Mouse (Mus musculus): ENCODE measurements around the gene Galnt13. TPM values are rescaled to one million over a fixed set of nuclear protein-coding genes. Genes with fewer than 3 reads are reported as not detected.
A peak's percentile ranks its signal among the peaks of the same experiment; 100 is the strongest.

Galnt13 gene
- polyA plus RNA-seq, 1 experiment from 2014 or later = 2.8 TPM

DNA sequence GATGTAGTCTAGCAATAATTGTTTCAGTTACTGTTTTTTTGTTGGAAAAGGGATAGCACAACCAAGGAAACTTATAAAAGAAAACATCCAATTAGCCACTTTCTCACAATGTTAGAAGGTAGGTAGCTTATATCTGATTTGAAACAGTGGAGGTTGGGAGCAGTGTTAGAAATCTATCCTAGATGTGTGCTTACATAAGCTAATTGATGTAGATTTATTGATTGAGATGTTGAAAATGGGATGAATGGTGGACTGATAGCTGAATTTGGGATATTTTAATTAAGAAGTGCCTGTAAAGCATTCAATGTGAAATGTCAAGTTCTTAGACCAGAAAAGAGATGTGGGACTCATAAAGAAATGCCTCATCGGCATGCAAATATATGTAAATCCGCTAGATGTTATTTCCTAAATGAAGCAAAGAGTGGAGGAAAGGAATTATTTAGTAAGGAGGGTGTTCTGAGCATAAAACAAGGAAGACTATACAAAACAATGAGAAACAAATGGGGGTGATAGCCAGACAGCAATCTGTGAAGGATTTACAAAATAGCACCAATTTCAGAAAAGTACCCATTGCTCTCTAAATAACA lies 377.6 kb downstream of the Galnt13 start:
- Histone ChIP-seq H3K9me3 (ENCODE audit: control insufficient read depth, low read length) (no peaks in the 10 kb centered on the region), H3K4me3 (ENCODE audit: low read depth, low read length) (no peak overlapping the region), H3K27me3 (ENCODE audit: control insufficient read depth, insufficient read depth, low read length) (no peaks in the 10 kb centered on the region), H3K27ac (ENCODE audit: low read depth, low read length) (no peak overlapping the region), H3K4me1 (ENCODE audit: control insufficient read depth, insufficient read depth, low read length) (no peaks in the 10 kb centered on the region), H3K4me2 (ENCODE audit: low read depth) (no peak overlapping the region), H3K36me3 (ENCODE audit: control insufficient read depth, insufficient read depth, low read length) (no peaks in the 10 kb centered on the region), H3K9ac (ENCODE audit: low read length) (no peak overlapping the region)
- ATAC-seq (ENCODE audit: insufficient read depth, low FRiP score, low TSS enrichment) (no peak), DNase-seq (ENCODE audit: low spot score) (no peak)
- 74% methylated on average over 2 of the region's 2 CpGs for WGBS

DNA sequence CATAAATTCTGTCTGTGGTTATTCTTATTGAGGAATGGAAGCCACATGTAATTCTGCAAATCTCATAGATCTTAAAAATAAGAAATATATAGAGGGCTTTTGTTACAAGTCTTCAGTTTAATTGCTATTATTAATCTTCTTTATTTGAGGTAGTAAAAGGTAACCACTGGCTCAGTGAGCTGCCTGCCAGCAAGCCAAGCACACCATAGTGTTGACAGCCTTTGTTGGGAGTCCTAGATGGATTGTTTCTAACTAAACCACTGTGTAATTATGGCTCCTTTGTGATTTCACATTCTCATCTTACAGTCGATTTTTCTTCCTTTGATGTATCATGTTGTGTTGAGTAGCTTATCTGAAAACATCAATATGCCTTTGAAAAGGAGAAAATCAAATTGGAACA lies 405.1 kb downstream of the Galnt13 start:
- peak; percentile 36; the same call in 1 of the 2 replicates for ATAC-seq (ENCODE audit: insufficient read depth, low FRiP score, low TSS enrichment)
- H3K4me1 ChIP-seq (ENCODE audit: control insufficient read depth, insufficient read depth, low read length) = no peaks in the 10 kb centered on the region
- H3K4me3 ChIP-seq (ENCODE audit: low read depth, low read length) = no peak overlapping the region
- no peaks in the 10 kb centered on the region for H3K27me3 ChIP-seq (ENCODE audit: control insufficient read depth, insufficient read depth, low read length)
- no peak for DNase-seq (ENCODE audit: low spot score)
- WGBS = 38% methylated on average over 1 of the region's 1 CpGs
- no peaks in the 10 kb centered on the region for H3K36me3 ChIP-seq (ENCODE audit: control insufficient read depth, insufficient read depth, low read length)
- H3K9ac ChIP-seq (ENCODE audit: low read length) = no peak overlapping the region
- H3K4me2 ChIP-seq (ENCODE audit: low read depth) = no peak overlapping the region
- no peaks in the 10 kb centered on the region for H3K9me3 ChIP-seq (ENCODE audit: control insufficient read depth, low read length)
- H3K27ac ChIP-seq (ENCODE audit: low read depth, low read length) = no peak overlapping the region

DNA sequence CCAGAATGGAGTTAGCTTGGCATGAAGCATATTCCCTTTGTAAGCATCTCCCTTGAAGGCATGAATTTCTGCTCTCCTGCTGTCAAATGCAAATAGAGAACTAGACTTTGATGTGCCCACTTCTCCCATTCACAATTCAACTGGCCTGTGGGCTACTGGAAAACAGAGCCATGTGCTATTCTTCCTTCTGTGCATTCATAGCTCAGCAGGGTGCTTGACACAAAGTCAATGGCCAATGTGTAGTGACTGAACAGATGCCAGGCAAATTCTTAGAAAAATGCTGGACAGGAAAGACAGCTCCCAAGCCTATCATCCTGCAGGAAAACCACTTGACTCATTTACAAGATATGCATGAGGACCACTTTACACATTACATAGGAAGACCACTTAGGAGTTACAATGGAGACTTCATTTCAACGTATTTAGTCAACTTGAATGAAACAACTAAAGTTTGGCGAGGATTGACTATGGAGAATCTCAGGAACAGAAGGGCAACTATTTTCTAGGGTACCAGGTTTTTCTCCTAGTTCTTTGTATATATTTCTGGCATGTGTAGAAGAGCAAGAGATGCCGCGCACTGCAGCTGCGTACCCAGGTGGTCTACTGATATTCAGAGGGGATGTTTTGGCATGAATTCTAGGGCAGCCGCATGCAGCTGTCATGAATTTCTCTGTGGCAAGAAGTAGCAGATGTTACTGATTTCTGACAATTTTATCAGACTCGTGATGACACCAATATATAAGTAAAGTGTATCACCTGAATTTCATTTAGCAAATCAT lies 470.4 kb downstream of the Galnt13 start:
- no peak overlapping the region for H3K9ac ChIP-seq (ENCODE audit: low read length)
- WGBS = 83% methylated on average over 7 of the region's 7 CpGs
- no peaks in the 10 kb centered on the region for H3K4me1 ChIP-seq (ENCODE audit: control insufficient read depth, insufficient read depth, low read length)
- no peaks in the 10 kb centered on the region for H3K9me3 ChIP-seq (ENCODE audit: control insufficient read depth, low read length)
- DNase-seq (ENCODE audit: low spot score) (peak; percentile 8), ATAC-seq (ENCODE audit: insufficient read depth, low FRiP score, low TSS enrichment) (no peak)
- no peak overlapping the region for H3K4me2 ChIP-seq (ENCODE audit: low read depth)
- H3K27ac ChIP-seq (ENCODE audit: low read depth, low read length) = no peak overlapping the region
- H3K36me3 ChIP-seq (ENCODE audit: control insufficient read depth, insufficient read depth, low read length) = no peaks in the 10 kb centered on the region
- no peak overlapping the region for H3K4me3 ChIP-seq (ENCODE audit: low read depth, low read length)
- H3K27me3 ChIP-seq (ENCODE audit: control insufficient read depth, insufficient read depth, low read length) = no peaks in the 10 kb centered on the region

DNA sequence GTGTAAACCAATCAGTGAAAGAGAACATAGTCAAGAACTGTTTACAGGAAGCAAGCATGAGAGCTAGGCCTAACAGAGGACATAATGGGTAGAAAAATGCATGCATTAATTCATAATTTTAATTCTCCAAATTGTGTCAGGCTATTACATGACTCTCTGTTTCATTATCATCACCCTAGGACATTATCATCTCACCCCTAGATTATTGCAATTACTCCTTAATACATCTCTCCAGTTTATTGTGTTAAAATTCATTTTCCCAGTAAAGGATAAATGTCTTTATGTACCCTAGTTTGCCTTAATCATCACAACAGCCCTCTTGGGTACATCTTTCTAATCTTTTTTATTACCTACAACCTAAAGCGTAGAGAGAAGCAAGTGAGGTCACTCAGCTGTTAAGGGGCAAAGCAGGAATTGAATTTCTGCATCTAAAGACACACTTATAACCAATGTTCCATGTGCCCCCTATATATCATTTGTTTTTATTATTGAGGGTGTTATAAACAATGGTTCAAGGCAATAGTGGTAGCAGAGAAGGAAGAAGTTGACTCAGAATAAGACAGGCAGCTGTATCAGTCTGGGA lies 479.1 kb downstream of the Galnt13 start:
- Histone ChIP-seq H3K27ac (ENCODE audit: low read depth, low read length) (no peak overlapping the region), H3K4me1 (ENCODE audit: control insufficient read depth, insufficient read depth, low read length) (no peaks in the 10 kb centered on the region), H3K9ac (ENCODE audit: low read length) (no peak overlapping the region), H3K36me3 (ENCODE audit: control insufficient read depth, insufficient read depth, low read length) (no peaks in the 10 kb centered on the region), H3K4me2 (ENCODE audit: low read depth) (no peak overlapping the region), H3K27me3 (ENCODE audit: control insufficient read depth, insufficient read depth, low read length) (no peaks in the 10 kb centered on the region), H3K9me3 (ENCODE audit: control insufficient read depth, low read length) (no peaks in the 10 kb centered on the region), H3K4me3 (ENCODE audit: low read depth, low read length) (no peak overlapping the region)
- WGBS = 85% methylated on average over 1 of the region's 1 CpGs
- no peak for DNase-seq (ENCODE audit: low spot score)
- no peak for ATAC-seq (ENCODE audit: insufficient read depth, low FRiP score, low TSS enrichment)

DNA sequence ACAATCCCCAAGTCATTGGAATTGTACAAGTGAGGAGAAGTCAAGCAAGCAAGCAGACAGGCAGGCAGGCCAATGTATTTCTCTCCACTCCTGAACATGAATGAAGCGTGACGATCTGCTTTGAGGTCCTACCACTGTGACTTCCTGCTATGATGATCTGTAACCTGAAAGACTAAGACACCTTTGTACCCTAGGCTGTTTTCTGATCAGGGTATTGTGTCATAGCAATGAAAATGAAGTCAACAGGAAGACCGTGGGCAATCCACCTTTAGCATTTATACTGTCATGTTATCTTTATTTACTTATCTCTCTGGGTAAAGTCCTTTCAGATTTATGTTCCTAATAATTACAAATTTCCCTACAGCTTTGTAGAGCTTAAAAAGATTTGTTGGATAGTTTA lies 500.3 kb downstream of the Galnt13 start:
- Histone ChIP-seq H3K27me3 (ENCODE audit: control insufficient read depth, insufficient read depth, low read length) (no peaks in the 10 kb centered on the region), H3K9ac (ENCODE audit: low read length) (no peak overlapping the region), H3K27ac (ENCODE audit: low read depth, low read length) (no peak overlapping the region), H3K36me3 (ENCODE audit: control insufficient read depth, insufficient read depth, low read length) (no peaks in the 10 kb centered on the region), H3K9me3 (ENCODE audit: control insufficient read depth, low read length) (no peaks in the 10 kb centered on the region), H3K4me2 (ENCODE audit: low read depth) (no peak overlapping the region), H3K4me1 (ENCODE audit: control insufficient read depth, insufficient read depth, low read length) (no peaks in the 10 kb centered on the region), H3K4me3 (ENCODE audit: low read depth, low read length) (no peak overlapping the region)
- ATAC-seq (ENCODE audit: insufficient read depth, low FRiP score, low TSS enrichment) (no peak), DNase-seq (ENCODE audit: low spot score) (no peak)
- 91% methylated on average over 3 of the region's 3 CpGs for WGBS

DNA sequence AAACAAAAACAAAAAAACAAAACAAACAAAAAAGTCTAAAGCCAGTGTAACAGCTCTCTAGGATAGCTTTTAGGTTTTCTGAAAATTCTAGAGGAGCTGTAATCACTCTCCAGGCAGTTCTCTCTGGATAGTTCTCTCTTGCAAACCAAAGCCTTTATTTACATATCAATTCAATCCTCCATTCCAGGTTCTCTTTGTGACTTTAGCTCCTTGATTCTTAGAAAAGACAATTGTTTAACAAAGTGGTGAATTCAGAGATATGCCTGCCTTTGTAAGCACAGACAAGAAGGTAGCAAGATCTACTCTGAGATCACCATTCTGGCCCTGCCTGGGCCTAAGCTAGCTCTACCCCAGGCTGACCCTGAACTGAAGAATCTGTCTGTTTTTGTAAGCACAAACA lies 501.2 kb downstream of the Galnt13 start:
- H3K36me3 ChIP-seq (ENCODE audit: control insufficient read depth, insufficient read depth, low read length) = no peaks in the 10 kb centered on the region
- no peak overlapping the region for H3K27ac ChIP-seq (ENCODE audit: low read depth, low read length)
- no peaks in the 10 kb centered on the region for H3K27me3 ChIP-seq (ENCODE audit: control insufficient read depth, insufficient read depth, low read length)
- H3K9me3 ChIP-seq (ENCODE audit: control insufficient read depth, low read length) = no peaks in the 10 kb centered on the region
- no peak overlapping the region for H3K9ac ChIP-seq (ENCODE audit: low read length)
- H3K4me2 ChIP-seq (ENCODE audit: low read depth) = no peak overlapping the region
- H3K4me1 ChIP-seq (ENCODE audit: control insufficient read depth, insufficient read depth, low read length) = no peaks in the 10 kb centered on the region
- DNase-seq (ENCODE audit: low spot score) (no peak), ATAC-seq (ENCODE audit: insufficient read depth, low FRiP score, low TSS enrichment) (no peak)
- no peak overlapping the region for H3K4me3 ChIP-seq (ENCODE audit: low read depth, low read length)

DNA sequence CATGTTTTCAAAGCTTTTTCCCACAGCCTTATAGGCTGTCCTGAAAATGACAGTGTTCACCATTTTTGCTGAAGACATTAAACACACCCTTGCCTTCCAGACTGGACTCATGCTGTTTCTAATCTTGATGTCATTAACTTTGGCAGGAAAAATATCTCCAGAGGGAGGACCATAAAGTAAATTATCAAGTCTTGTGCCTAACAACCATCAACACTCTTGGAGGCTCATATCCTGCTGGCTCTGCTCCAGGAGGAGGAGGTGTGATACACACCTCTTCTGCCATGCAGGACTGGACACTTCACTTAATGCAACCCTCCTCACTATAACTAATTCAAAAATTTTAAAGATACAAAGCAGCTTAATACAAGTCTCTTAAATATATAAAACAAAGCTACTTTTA lies 502.0 kb downstream of the Galnt13 start:
- Histone ChIP-seq H3K4me2 (ENCODE audit: low read depth) (no peak overlapping the region), H3K27ac (ENCODE audit: low read depth, low read length) (no peak overlapping the region)
- DNase-seq (ENCODE audit: low spot score) = no peak

DNA sequence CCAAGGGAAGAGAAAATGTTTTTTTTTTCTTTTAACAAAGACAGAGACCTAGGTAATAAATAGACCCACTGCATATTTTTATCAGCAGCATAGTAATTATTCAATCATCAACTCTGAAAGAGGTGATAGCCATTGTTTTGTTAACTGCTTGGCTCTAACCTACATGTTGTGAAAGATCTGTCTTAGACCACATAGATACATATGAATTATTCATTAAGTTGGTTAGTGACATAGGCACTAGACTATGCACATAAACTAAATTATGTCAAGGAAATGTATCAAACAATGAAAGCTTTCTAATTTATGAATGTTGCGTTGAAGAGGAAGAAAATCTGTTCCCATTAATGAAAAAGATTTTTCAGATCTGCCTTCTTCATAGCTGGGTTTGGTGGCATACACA lies 507.3 kb downstream of the Galnt13 start:
- H3K27ac ChIP-seq (ENCODE audit: low read depth, low read length) = no peak overlapping the region
- H3K9ac ChIP-seq (ENCODE audit: low read length) = no peak overlapping the region
- H3K4me3 ChIP-seq (ENCODE audit: low read depth, low read length) = no peak overlapping the region
- ATAC-seq (ENCODE audit: insufficient read depth, low FRiP score, low TSS enrichment) (no peak), DNase-seq (ENCODE audit: low spot score) (no peak)
- no peaks in the 10 kb centered on the region for H3K4me1 ChIP-seq (ENCODE audit: control insufficient read depth, insufficient read depth, low read length)
- 88% methylated on average over 1 of the region's 1 CpGs for WGBS
- no peaks in the 10 kb centered on the region for H3K9me3 ChIP-seq (ENCODE audit: control insufficient read depth, low read length)
- no peak overlapping the region for H3K4me2 ChIP-seq (ENCODE audit: low read depth)
- H3K36me3 ChIP-seq (ENCODE audit: control insufficient read depth, insufficient read depth, low read length) = no peaks in the 10 kb centered on the region
- no peaks in the 10 kb centered on the region for H3K27me3 ChIP-seq (ENCODE audit: control insufficient read depth, insufficient read depth, low read length)

More for the DNA sequence above, 502.0 kb downstream of the Galnt13 start:
- no peaks in the 10 kb centered on the region for H3K27me3 ChIP-seq (ENCODE audit: control insufficient read depth, insufficient read depth, low read length)
- H3K9me3 ChIP-seq (ENCODE audit: control insufficient read depth, low read length) = no peaks in the 10 kb centered on the region
- ATAC-seq (ENCODE audit: insufficient read depth, low FRiP score, low TSS enrichment) = no peak
- no peaks in the 10 kb centered on the region for H3K4me1 ChIP-seq (ENCODE audit: control insufficient read depth, insufficient read depth, low read length)
- H3K9ac ChIP-seq (ENCODE audit: low read length) = no peak overlapping the region
- no peaks in the 10 kb centered on the region for H3K36me3 ChIP-seq (ENCODE audit: control insufficient read depth, insufficient read depth, low read length)
- no peak overlapping the region for H3K4me3 ChIP-seq (ENCODE audit: low read depth, low read length)

DNA sequence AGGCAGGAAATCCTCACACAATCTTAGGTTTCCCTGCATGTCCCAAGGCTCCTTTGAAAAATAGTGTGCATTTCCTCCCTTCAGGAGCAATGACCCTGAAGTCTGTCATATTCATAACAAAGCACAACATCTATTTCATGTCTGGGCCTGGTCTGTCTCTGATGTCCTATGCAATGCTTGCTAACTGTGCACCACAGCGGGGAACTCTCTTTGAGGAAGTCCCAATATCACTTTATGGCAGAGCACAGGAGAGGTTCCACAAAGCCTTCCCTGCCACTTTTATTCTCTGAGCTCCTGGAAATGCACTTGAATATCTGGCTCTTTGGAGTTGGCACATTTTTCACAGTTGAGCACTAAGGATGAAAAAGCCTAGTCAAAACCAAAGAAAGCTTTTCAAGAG lies 547.7 kb downstream of the Galnt13 start:
- Histone ChIP-seq H3K27ac (ENCODE audit: low read depth, low read length) (no peak overlapping the region), H3K4me1 (ENCODE audit: control insufficient read depth, insufficient read depth, low read length) (no peaks in the 10 kb centered on the region), H3K36me3 (ENCODE audit: control insufficient read depth, insufficient read depth, low read length) (no peaks in the 10 kb centered on the region), H3K9ac (ENCODE audit: low read length) (no peak overlapping the region), H3K4me2 (ENCODE audit: low read depth) (no peak overlapping the region), H3K9me3 (ENCODE audit: control insufficient read depth, low read length) (no peaks in the 10 kb centered on the region), H3K4me3 (ENCODE audit: low read depth, low read length) (no peak overlapping the region), H3K27me3 (ENCODE audit: control insufficient read depth, insufficient read depth, low read length) (no peaks in the 10 kb centered on the region)
- 69% methylated on average over 1 of the region's 1 CpGs for WGBS
- DNase-seq (ENCODE audit: low spot score) (no peak), ATAC-seq (ENCODE audit: insufficient read depth, low FRiP score, low TSS enrichment) (no peak)
